Mouse (Mus musculus) hindbrain, embryonic 13.5 days (tissue): ENCODE measurements around the gene Tor2a. TPM values are rescaled to one million over a fixed set of nuclear protein-coding genes. Genes with fewer than 3 reads are reported as not detected.

Experiments
- ATAC-seq: fragments of 200-750 bp; cut with Nextera tagmentation; 2 replicates; pipeline ENCODE4 v1.8.0; 2017; ENCODE audit warnings: moderate TSS enrichment; ENCODE audit not compliant: low FRiP score
- H3K27ac ChIP-seq: fragments of 300-500 bp; sonication (generic); 2 replicates; pipeline ENCODE4 v1.5.1; 2015; ENCODE audit warnings: inconsistent platforms, mild to moderate bottlenecking, moderate library complexity
- H3K27me3 ChIP-seq: fragments of 300-500 bp; sonication (generic); 2 replicates; pipeline ENCODE4 v1.6.1; 2015; ENCODE audit warnings: mild to moderate bottlenecking, inconsistent platforms
- H3K36me3 ChIP-seq: fragments of 300-500 bp; sonication (generic); 2 replicates; pipeline ENCODE4 v1.6.1; 2015; ENCODE audit warnings: mild to moderate bottlenecking, inconsistent platforms
- H3K4me1 ChIP-seq: fragments of 300-500 bp; sonication (generic); replicated peaks from 2 replicates; pipeline ENCODE4 v1.6.1; 2015; ENCODE audit warnings: inconsistent platforms
- H3K4me2 ChIP-seq: fragments of 300-500 bp; sonication (generic); 2 replicates; pipeline ENCODE4 v1.6.1; 2015; ENCODE audit warnings: inconsistent platforms, mild to moderate bottlenecking, moderate library complexity
- H3K4me3 ChIP-seq: fragments of 300-500 bp; sonication (generic); 2 replicates; pipeline ENCODE4 v1.5.1; 2015; ENCODE audit warnings: mild to moderate bottlenecking, inconsistent platforms
- H3K9ac ChIP-seq: fragments of 300-500 bp; sonication (generic); 2 replicates; pipeline ENCODE4 v1.6.1; 2015; ENCODE audit warnings: mild to moderate bottlenecking, inconsistent platforms
- H3K9me3 ChIP-seq: fragments of 300-500 bp; sonication (generic); 2 replicates; pipeline ENCODE4 v1.6.1; 2016; ENCODE audit warnings: inconsistent platforms
- WGBS: fragments of 180-500 bp; shearing (Covaris S2); methylation state at CpG from one replicate; pipeline ENCODE4 v1.1.7; 2015; 5-methylcytosine and 5-hydroxymethylcytosine counted together
- polyA plus RNA-seq: library from polyadenylated mRNA; unstranded; fragments of >200 nt; fragmentation: Nextera tagmentation; extraction: Ambion mirVana; gene quantifications from 2 replicates; pipeline ENCODE4 v1.2.1, GENCODE M21; 2015

Gene Tor2a
- polyA plus RNA-seq, 1 experiment from 2014 or later = 54.4 TPM

GRCm38 (mm10) chr2:32750887-32751664 lies 6.0 kb upstream of the Tor2a start:
- Histone ChIP-seq H3K36me3 (peaks cover 76% of the 10 kb centered on the region), H3K27me3 (no peaks in the 10 kb centered on the region), H3K4me2 (peak overlapping the region; percentile 53), H3K9ac (peak overlapping the region; percentile 62), H3K9me3 (no peaks in the 10 kb centered on the region), H3K4me3 (peak overlapping the region; percentile 32), H3K27ac (peak overlapping the region; percentile 86), H3K4me1 (peaks cover 27% of the 10 kb centered on the region)
- peak; percentile 71 for ATAC-seq
- 5% methylated on average over 31 of the region's 31 CpGs for WGBS

GRCm38 (mm10) chr2:32751665-32752033 lies 5.4 kb upstream of the Tor2a start:
- Histone ChIP-seq H3K4me1 (peaks cover 27% of the 10 kb centered on the region), H3K27me3 (no peaks in the 10 kb centered on the region), H3K27ac (peak overlapping the region; percentile 86), H3K9ac (peak overlapping the region; percentile 62), H3K4me2 (peak overlapping the region; percentile 53), H3K4me3 (peak overlapping the region; percentile 32), H3K9me3 (no peaks in the 10 kb centered on the region), H3K36me3 (peaks cover 70% of the 10 kb centered on the region)
- WGBS = 24% methylated on average over 8 of the region's 10 CpGs
- 0 out of 2 replicates have a peak, but pooled peaks have one; percentile 6 for ATAC-seq

- Histone ChIP-seq H3K4me1 (peaks cover 27% of the 10 kb centered on the region), H3K9ac (peak overlapping the region; percentile 62; the same call in 1 of the 2 replicates), H3K9me3 (no peaks in the 10 kb centered on the region), H3K27me3 (no peaks in the 10 kb centered on the region), H3K27ac (no peak overlapping the region), H3K4me3 (peak overlapping the region; percentile 32), H3K4me2 (peak overlapping the region; percentile 53), H3K36me3 (peaks cover 65% of the 10 kb centered on the region)
- ATAC-seq = no peak
- WGBS = 60% methylated on average over 10 of the region's 10 CpGs
Measured at GRCm38 (mm10) chr2:32752181-32752580, 4.9 kb upstream of the Tor2a start.

GRCm38 (mm10) chr2:32756674-32757055 lies 369 bp upstream of the Tor2a start:
- Histone ChIP-seq H3K9me3 (no peaks in the 10 kb centered on the region), H3K36me3 (peaks cover 59% of the 10 kb centered on the region), H3K4me3 (peak overlapping the region; percentile 71; the same call in 1 of the 2 replicates), H3K4me2 (peak overlapping the region; percentile 55; the same call in 1 of the 2 replicates), H3K9ac (no peak overlapping the region), H3K4me1 (peaks cover 33% of the 10 kb centered on the region), H3K27ac (peak overlapping the region; percentile 94; the same call in 1 of the 2 replicates), H3K27me3 (no peaks in the 10 kb centered on the region)
- peak; percentile 55 for ATAC-seq
- WGBS = 32% methylated on average over 6 of the region's 6 CpGs

GRCm38 (mm10) chr2:32758503-32758902 lies 1.5 kb downstream of the Tor2a start:
- Histone ChIP-seq H3K27ac (peak overlapping the region; percentile 30; the same call in 1 of the 2 replicates), H3K9me3 (no peaks in the 10 kb centered on the region), H3K36me3 (peaks cover 60% of the 10 kb centered on the region), H3K27me3 (no peaks in the 10 kb centered on the region), H3K4me1 (peaks cover 23% of the 10 kb centered on the region), H3K9ac (peak overlapping the region; percentile 95; the same call in 1 of the 2 replicates), H3K4me3 (peak overlapping the region; percentile 71; the same call in 1 of the 2 replicates), H3K4me2 (peak overlapping the region; percentile 55; the same call in 1 of the 2 replicates)
- no peak for ATAC-seq
- 71% methylated on average over 8 of the region's 8 CpGs for WGBS

GRCm38 (mm10) chr2:32759001-32759400 lies 2.0 kb downstream of the Tor2a start:
- no peaks in the 10 kb centered on the region for H3K27me3 ChIP-seq
- peak overlapping the region; percentile 95; the same call in 1 of the 2 replicates for H3K9ac ChIP-seq
- H3K36me3 ChIP-seq = peaks cover 58% of the 10 kb centered on the region
- no peaks in the 10 kb centered on the region for H3K9me3 ChIP-seq
- no peak for ATAC-seq
- no peak overlapping the region for H3K4me3 ChIP-seq
- H3K4me1 ChIP-seq = peaks cover 23% of the 10 kb centered on the region
- peak overlapping the region; percentile 30; the same call in 1 of the 2 replicates for H3K27ac ChIP-seq
- no peak overlapping the region for H3K4me2 ChIP-seq
- WGBS = 92% methylated on average over 2 of the region's 2 CpGs

- 88% methylated on average over 14 of the region's 14 CpGs for WGBS
- H3K4me3 ChIP-seq = no peak overlapping the region
- no peak for ATAC-seq
Measured at GRCm38 (mm10) chr2:32761361-32761760, 4.3 kb downstream of the Tor2a start.

GRCm38 (mm10) chr2:32761859-32762258 lies 4.8 kb downstream of the Tor2a start:
- Histone ChIP-seq H3K9ac (no peak overlapping the region), H3K36me3 (peaks cover 45% of the 10 kb centered on the region), H3K9me3 (no peaks in the 10 kb centered on the region), H3K4me1 (peaks cover 23% of the 10 kb centered on the region), H3K4me3 (no peak overlapping the region), H3K4me2 (no peak overlapping the region), H3K27ac (no peak overlapping the region), H3K27me3 (no peaks in the 10 kb centered on the region)
- ATAC-seq = no peak
- WGBS = 81% methylated on average over 4 of the region's 4 CpGs

More at GRCm38 (mm10) chr2:32761361-32761760, 4.3 kb downstream of the Tor2a start:
- H3K27ac ChIP-seq = no peak overlapping the region
- H3K4me2 ChIP-seq = no peak overlapping the region
- H3K9me3 ChIP-seq = no peaks in the 10 kb centered on the region
- H3K4me1 ChIP-seq = peaks cover 23% of the 10 kb centered on the region
- no peak overlapping the region for H3K9ac ChIP-seq
- peaks cover 45% of the 10 kb centered on the region for H3K36me3 ChIP-seq
- H3K27me3 ChIP-seq = no peaks in the 10 kb centered on the region

GRCm38 (mm10) chr2:32763353-32763752 lies 6.3 kb downstream of the Tor2a start:
- no peak overlapping the region for H3K27ac ChIP-seq
- no peak for ATAC-seq
- H3K4me3 ChIP-seq = no peak overlapping the region
- no peaks in the 10 kb centered on the region for H3K9me3 ChIP-seq
- H3K4me2 ChIP-seq = no peak overlapping the region
- H3K27me3 ChIP-seq = no peaks in the 10 kb centered on the region
- no peak overlapping the region for H3K9ac ChIP-seq
- WGBS = 81% methylated on average over 3 of the region's 3 CpGs
- peaks cover 24% of the 10 kb centered on the region for H3K4me1 ChIP-seq
- peaks cover 45% of the 10 kb centered on the region for H3K36me3 ChIP-seq

GRCm38 (mm10) chr2:32767241-32767640 lies 10.2 kb downstream of the Tor2a start:
- H3K4me2 ChIP-seq = no peak overlapping the region
- H3K36me3 ChIP-seq = peaks cover 14% of the 10 kb centered on the region
- no peak overlapping the region for H3K9ac ChIP-seq
- no peak overlapping the region for H3K4me3 ChIP-seq
- peaks cover 17% of the 10 kb centered on the region for H3K4me1 ChIP-seq
- no peaks in the 10 kb centered on the region for H3K9me3 ChIP-seq
- 68% methylated on average over 12 of the region's 12 CpGs for WGBS
- no peaks in the 10 kb centered on the region for H3K27me3 ChIP-seq
- ATAC-seq = no peak
- H3K27ac ChIP-seq = no peak overlapping the region

- Histone ChIP-seq H3K36me3 (no peaks in the 10 kb centered on the region), H3K9ac (no peak overlapping the region), H3K27ac (no peak overlapping the region), H3K27me3 (no peaks in the 10 kb centered on the region), H3K4me2 (no peak overlapping the region), H3K4me3 (no peak overlapping the region), H3K4me1 (peaks cover 17% of the 10 kb centered on the region), H3K9me3 (no peaks in the 10 kb centered on the region)
- 59% methylated on average over 19 of the region's 19 CpGs for WGBS
- no peak for ATAC-seq
Measured at GRCm38 (mm10) chr2:32768661-32769285, 11.7 kb downstream of the Tor2a start.

GRCm38 (mm10) chr2:32769327-32770085 lies 12.5 kb downstream of the Tor2a start:
- H3K9me3 ChIP-seq = no peaks in the 10 kb centered on the region
- no peak overlapping the region for H3K4me2 ChIP-seq
- 65% methylated on average over 5 of the region's 5 CpGs for WGBS
- H3K9ac ChIP-seq = no peak overlapping the region
- H3K4me3 ChIP-seq = no peak overlapping the region
- H3K36me3 ChIP-seq = no peaks in the 10 kb centered on the region
- ATAC-seq = no peak
- H3K27me3 ChIP-seq = no peaks in the 10 kb centered on the region
- peaks cover 17% of the 10 kb centered on the region for H3K4me1 ChIP-seq
- no peak overlapping the region for H3K27ac ChIP-seq
